Mouse (Mus musculus): ENCODE data around the gene Mt4. TPM values are rescaled to one million over a fixed set of nuclear protein-coding genes. Genes with fewer than 3 reads are reported as not detected.

Mt4 gene
- polyA plus RNA-seq, 1 experiment from 2014 or later = not detected

DNA sequence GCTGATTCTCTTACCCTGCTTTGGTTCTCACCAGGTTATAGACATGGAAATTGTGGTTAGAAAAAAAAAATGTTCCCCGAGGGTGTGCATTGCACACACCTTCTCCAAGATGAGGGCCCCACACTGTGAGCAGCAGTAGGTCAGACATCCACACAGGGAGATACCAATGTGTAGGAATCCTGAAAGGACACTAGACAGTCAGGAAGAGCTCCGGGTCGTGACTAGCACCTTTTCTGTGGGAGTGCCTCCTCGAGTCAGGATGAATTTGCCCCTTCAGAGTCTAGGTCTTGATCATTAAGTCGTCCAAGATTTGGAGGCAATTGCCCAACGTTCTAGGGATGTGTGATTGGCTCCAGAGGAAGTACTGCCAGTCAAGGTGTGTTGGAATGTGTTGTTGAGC, 48.8 kb downstream of the Mt4 start:
- Histone ChIP-seq H3K4me3 (ENCODE audit: low read depth, low read length) (peak overlapping the region; percentile 24; the same call in 1 of the 2 replicates), H3K4me1 (ENCODE audit: insufficient read depth) (peaks cover 43% of the 10 kb centered on the region), H3K9me3 (ENCODE audit: low read length) (no peaks in the 10 kb centered on the region), H3K9ac (replicated peaks) (no peak overlapping the region), H3K4me2 (ENCODE audit: low read depth, low read length) (peak overlapping the region; percentile 63), H3K36me3 (replicated peaks; ENCODE audit: insufficient read depth, low read length) (no peaks in the 10 kb centered on the region), H3K27me3 (ENCODE audit: insufficient read depth, low read length) (peaks cover 6% of the 10 kb centered on the region; the same call in 1 of the 2 replicates), H3K27ac (ENCODE audit: low read depth) (peak overlapping the region; percentile 66)
- TF ChIP-seq EP300 (IDR thresholded peaks at IDR 0.05; ENCODE audit: low read depth) = no peak
- no peak for ATAC-seq
- no peak for DNase-seq
- WGBS (ENCODE audit: insufficient replicate concordance) = 56% methylated on average over 6 of the region's 6 CpGs

DNA sequence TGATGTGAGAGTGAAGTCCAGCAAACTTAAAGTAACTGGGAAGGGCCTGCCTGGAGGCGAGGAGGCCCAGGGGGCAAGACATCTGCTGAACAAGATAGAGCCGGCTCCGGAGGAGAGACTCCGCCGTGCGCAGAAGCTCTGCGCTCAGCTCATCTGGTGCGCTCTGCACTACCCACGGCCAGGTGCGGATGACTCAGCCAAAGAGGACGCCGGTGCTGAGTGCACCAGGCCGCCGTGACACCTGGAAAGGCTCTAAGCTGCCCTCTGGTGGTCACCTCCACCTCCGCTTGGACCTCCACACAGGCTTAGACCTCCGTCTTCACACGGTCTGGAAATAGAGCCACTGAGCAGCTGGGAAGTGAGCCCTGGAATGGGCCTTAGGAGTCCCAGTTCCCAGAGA, 49.5 kb downstream of the Mt4 start:
- DNase-seq (peak; percentile 90), ATAC-seq (peak; percentile 76)
- Histone ChIP-seq H3K36me3 (replicated peaks; ENCODE audit: insufficient read depth, low read length) (no peaks in the 10 kb centered on the region), H3K9ac (replicated peaks) (peak overlapping the region; percentile 46), H3K4me3 (ENCODE audit: low read depth, low read length) (peak overlapping the region; percentile 24), H3K9me3 (ENCODE audit: low read length) (no peaks in the 10 kb centered on the region), H3K4me1 (ENCODE audit: insufficient read depth) (peaks cover 50% of the 10 kb centered on the region), H3K27ac (ENCODE audit: low read depth) (peak overlapping the region; percentile 66), H3K27me3 (ENCODE audit: insufficient read depth, low read length) (peaks cover 6% of the 10 kb centered on the region; the same call in 1 of the 2 replicates), H3K4me2 (ENCODE audit: low read depth, low read length) (peak overlapping the region; percentile 63)
- WGBS (ENCODE audit: insufficient replicate concordance) = 4% methylated on average over 17 of the region's 17 CpGs
- TF ChIP-seq EP300 (IDR thresholded peaks at IDR 0.05; ENCODE audit: low read depth) (peak; percentile 73; the same call in 1 of the 2 replicates), CTCF (IDR thresholded peaks at IDR 0.05; ENCODE audit: low read depth) (peak; percentile 94)

DNA sequence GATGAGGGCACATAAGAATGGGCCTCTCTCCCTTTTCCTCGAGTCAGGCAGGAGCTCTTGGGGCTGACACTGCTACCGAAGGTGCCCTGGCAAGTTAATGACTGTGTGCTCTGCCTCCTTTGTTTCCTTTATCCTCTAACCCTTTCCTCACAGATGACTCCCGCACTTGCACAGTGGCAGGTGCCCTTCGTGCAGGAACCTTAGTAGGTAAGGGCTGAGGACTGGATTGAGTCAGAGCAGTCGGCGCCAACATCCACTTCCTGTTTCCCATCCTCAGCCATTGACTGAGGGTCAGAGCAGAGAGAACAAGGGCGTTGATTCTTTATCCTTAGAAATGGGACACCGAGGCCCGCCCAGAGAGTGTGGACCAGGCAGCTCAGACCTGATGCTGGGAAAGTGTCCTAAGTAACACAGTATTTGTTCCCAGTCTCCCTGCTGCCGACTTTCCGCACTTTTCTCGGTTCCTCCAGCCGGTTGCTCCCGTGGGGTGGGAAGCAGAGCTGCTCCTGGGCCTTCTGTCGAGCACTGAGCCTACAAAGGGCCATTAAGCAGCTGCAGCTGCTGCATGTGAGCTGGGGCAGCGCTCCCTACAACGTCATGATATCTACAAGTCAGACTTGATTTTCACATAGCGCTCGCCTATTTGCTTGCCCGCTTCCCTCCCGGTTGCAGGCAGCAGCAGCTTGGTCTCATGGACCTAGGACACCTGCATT, 50.4 kb downstream of the Mt4 start:
- no peak for DNase-seq
- Histone ChIP-seq H3K4me2 (ENCODE audit: low read depth, low read length) (peak overlapping the region; percentile 63), H3K27me3 (ENCODE audit: insufficient read depth, low read length) (peaks cover 6% of the 10 kb centered on the region; the same call in 1 of the 2 replicates), H3K36me3 (replicated peaks; ENCODE audit: insufficient read depth, low read length) (no peaks in the 10 kb centered on the region), H3K9ac (replicated peaks) (0 out of 2 replicates have a peak overlapping the region, but pooled peaks have one; percentile 13), H3K4me3 (ENCODE audit: low read depth, low read length) (no peak overlapping the region), H3K27ac (ENCODE audit: low read depth) (peak overlapping the region; percentile 32; the same call in 1 of the 2 replicates), H3K9me3 (ENCODE audit: low read length) (no peaks in the 10 kb centered on the region), H3K4me1 (ENCODE audit: insufficient read depth) (peaks cover 48% of the 10 kb centered on the region)
- ATAC-seq = no peak
- no peak for TF ChIP-seq CTCF (IDR thresholded peaks at IDR 0.05; ENCODE audit: low read depth)
- TF ChIP-seq EP300 (IDR thresholded peaks at IDR 0.05; ENCODE audit: low read depth) = no peak
- 34% methylated on average over 21 of the region's 21 CpGs for WGBS (ENCODE audit: insufficient replicate concordance)

Other genes starting within 250 kb of the Mt4 start
- gene Amfr, start 124.4 kb upstream of the Mt4 start, polyA plus RNA-seq (2015; fragmentation: Nextera tagmentation; extraction: Ambion mirVana) = 60.2 and 66.9 TPM in 2 replicates
- gene Nudt21, start 100.2 kb upstream of the Mt4 start, polyA plus RNA-seq (2015; fragmentation: Nextera tagmentation; extraction: Ambion mirVana) = 52.6 and 59.8 TPM in 2 replicates
- 3.5 and 3.9 TPM in 2 replicates for gene Ogfod1, start 100.0 kb upstream of the Mt4 start, polyA plus RNA-seq (2015; fragmentation: Nextera tagmentation; extraction: Ambion mirVana)
- gene Bbs2, start 38.3 kb upstream of the Mt4 start, polyA plus RNA-seq (2015; fragmentation: Nextera tagmentation; extraction: Ambion mirVana) = 1.5 and 1.8 TPM in 2 replicates
- not detected in 2 replicates for gene Mt3, start 15.4 kb downstream of the Mt4 start, polyA plus RNA-seq (2015; fragmentation: Nextera tagmentation; extraction: Ambion mirVana)
- gene Mt2, start 35.5 kb downstream of the Mt4 start, polyA plus RNA-seq (2015; fragmentation: Nextera tagmentation; extraction: Ambion mirVana) = 507 and 771 TPM in 2 replicates
- 2,663 and 3,863 TPM in 2 replicates for gene Mt1, start 41.9 kb downstream of the Mt4 start, polyA plus RNA-seq (2015; fragmentation: Nextera tagmentation; extraction: Ambion mirVana)
- gene Nup93, start 77.4 kb downstream of the Mt4 start, polyA plus RNA-seq (2015; fragmentation: Nextera tagmentation; extraction: Ambion mirVana) = 13.4 and 18.2 TPM in 2 replicates
- 0.99 and 1.4 TPM in 2 replicates for gene Slc12a3, start 192.0 kb downstream of the Mt4 start, polyA plus RNA-seq (2015; fragmentation: Nextera tagmentation; extraction: Ambion mirVana)
- gene Herpud1, start 249.2 kb downstream of the Mt4 start, polyA plus RNA-seq (2015; fragmentation: Nextera tagmentation; extraction: Ambion mirVana) = 250 and 269 TPM in 2 replicates

Data from liver, postnatal 0 days (tissue).